Mouse (Mus musculus): ENCODE data around the gene Gpr180.
"Not testable (repeated sequence)": the region's sequence is repeated elsewhere in the genome, so short reads cannot be mapped to it uniquely, and the experiment has no call there.

Gene Gpr180

DNA sequence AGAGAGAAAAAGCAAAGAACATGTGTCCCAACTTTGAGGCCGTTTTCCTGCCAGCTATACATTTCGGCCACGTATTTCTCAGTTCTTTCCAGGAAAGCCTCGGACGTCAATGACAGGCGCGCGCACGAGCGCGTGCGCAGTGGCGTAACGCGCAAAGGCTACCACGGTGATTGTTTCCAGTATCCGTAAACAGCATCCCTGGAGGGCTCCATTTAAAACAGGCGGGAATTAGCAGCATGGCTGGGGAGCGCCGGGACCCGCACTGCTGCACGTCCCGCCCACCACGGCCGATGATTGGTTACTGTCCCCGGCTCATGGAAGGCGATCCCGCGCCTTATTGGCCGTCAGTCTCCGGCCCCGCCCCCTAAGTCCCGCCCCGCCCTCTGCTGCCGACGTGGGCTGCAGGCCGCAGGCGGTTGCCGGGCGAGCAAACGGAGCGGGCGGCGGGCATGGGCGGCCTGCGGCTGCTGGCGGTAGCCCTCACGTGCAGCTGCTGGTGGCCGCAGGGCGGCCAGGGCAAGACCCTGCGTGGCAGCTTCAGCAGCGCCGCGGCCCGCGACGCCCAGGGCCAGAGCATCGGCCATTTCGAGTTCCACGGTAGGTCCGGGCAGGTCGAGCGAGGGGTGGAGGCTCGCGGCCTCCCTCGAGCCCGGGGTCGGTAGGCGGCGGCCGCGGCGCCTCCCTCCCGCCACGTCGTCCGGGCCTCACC, at the start of gene Gpr180:
Gene Gpr180 (plus strand): TSS at position 415 of the 709 bp plus-strand sequence.
- in situ Hi-C loops (cut with MboI; ENCODE audit: unreplicated experiment in 2 of 2), result loop anchor here (5.0 to 25.0 kb wide), 6 partner anchors 50 to 875 kb away; partner anchors contain the start of genes Dnajc3 (in 2 of the 2) and Dzip1 (in 2 of the 2)

DNA sequence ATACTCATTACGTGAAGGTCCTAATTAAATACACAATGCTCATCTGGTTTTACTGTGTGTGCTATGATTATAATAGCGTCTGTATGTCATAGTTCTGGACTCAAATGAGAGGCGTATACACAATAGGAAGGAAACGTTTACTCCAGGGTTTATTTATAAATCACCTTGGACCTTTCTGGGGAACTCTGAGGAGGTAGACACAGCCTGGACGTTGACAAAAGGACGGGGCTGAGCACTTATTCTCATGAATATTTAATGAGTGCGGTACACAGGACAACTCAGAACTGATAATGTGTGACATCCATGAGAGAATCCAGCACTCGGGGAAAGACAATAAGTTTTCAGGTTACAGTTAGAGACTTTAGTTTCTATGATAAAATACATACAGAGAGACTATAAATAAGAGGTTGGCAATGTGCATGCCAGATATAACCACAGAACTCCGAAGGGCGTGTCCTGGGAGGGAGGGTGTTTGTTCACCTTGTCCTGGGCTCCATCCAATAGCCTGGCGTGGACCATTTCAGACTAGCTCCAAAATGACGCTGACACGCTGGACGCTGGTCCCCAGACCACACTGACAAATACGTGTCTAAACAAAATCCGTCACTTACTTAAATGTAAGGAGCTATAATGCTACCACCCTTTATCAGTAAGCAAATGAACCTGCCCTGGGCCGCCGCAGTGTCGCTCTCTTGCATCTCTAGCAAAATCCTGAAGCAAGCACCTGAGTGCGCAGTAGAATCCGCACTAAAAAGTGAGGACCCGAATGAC, 48.3 kb upstream of the Gpr180 start:
- in situ Hi-C loops (cut with MboI; ENCODE audit: unreplicated experiment in 2 of 2), result loop anchor here in 1 of 2 experiments (5.0 kb wide), 1 partner anchor 49 kb away; the partner anchor contains the start of gene Gpr180

DNA sequence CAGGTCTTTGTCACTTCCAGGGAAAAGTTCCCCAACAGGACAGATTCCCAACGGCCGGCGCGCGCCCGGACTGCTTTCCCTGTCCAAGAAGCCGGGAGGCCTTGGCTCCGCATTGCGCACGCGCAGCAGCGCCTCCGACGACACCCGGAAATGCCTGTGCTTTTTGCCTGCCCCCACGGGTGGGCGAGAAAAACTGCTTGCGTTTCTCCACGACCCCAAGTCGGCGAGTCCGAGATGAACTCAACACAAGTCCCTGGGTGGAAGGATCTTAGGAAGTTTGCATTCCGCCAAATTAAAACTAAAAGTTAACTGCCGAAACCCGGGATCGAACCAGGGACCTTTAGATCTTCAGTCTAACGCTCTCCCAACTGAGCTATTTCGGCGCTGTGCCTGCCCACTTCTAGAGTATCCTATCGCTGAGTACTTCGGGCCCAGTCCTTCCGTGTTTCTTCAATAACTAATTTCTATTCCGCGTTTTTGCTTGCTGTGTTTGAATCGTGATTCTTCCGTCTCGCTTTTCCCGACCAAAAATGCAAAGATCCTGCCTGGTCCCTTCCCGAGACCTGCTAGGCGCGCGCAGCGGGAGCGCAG, 47.6 kb upstream of the Gpr180 start:
- in situ Hi-C loops (cut with MboI; ENCODE audit: unreplicated experiment in 2 of 2), result loop anchor here in 1 of 2 experiments (5.0 kb wide), 1 partner anchor 48 kb away; the partner anchor contains the start of gene Gpr180

DNA sequence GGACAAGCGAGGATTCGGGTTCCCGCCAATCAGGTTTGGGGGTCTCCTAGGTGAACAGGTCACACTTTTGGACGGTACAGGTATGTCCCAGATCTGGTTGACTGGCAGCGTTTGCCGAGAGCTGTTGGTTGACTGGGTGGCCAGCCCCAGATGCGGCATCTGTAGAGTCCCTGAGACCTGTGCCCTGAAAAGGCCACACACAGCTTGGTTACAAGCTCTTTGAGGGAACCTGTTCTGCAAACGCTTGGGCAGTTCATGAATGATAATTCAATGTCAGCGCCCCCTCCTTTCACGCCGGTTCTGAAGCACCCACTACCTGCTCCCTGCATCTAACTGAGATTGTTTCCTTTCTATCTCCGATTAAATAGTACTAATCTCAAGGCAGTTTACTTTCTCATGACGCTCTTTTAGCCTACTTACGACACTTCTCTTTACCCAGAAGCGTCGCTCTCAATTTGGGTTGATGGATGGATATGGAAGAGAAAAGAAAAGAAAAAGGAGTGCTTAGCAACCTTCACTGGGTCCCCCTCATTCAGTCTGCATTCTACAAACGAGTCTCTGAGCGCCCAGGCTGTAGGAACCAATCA, 47.1 kb upstream of the Gpr180 start:
- in situ Hi-C loops (cut with MboI; ENCODE audit: unreplicated experiment in 2 of 2), result loop anchor here in 1 of 2 experiments (5.0 kb wide), 1 partner anchor 47 kb away; the partner anchor contains the start of gene Gpr180

DNA sequence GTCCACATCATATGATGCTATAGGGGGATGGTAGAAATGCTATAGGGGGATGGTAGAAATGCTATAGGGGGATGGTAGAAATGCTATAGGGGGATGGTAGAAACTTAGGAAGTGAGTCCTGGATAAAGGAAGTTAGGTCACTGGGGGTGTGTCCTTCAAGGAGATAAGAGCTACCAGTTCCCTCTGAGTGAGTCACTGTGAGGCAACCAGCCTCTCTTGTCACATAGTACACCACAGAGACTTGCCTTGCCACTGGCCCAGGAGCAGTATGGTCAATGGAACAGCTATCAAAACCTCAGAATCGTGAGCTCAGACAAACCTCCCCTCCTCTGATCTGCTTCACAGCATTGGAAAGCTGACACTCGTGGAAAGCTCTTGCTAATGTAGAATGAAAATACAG, 38.7 kb upstream of the Gpr180 start:
- in situ Hi-C loops (cut with MboI; ENCODE audit: unreplicated experiment in 2 of 2), result no loop called here

DNA sequence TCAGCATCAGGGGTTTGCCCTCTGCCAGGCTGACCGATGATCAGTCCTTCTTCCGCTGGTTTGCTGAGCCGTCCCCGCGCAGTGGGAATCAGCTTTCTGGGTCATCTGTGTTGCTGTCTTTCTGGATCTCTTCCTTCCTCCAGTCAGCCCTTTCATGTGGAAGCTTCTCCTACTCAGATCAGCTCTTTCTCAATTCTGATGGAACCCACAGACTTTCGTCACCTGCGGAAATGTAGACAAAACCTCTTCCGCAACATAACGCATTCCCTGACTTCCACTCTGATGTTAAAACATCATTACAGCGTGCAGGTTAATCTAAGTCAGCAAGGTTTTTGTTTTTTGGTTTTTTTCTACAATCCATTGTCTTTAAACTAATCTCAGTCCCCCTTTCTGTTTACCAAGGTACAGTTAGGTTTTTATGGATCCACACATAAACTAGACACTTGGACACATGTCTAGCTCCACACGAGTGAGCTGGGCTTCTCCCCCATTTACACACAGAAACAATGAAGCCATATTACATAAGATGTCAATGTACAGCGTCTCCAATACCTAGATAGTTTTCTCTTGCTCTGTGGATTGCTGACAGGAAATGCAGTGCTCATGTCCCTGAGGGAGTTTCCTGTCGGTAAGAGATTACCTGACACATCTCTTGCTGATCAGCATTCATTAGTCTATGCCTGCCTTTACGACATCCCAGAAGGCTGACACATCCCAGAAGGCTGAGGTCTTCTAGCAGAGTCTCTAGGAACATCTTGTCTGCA, 35.5 kb upstream of the Gpr180 start:
- in situ Hi-C loops (cut with MboI; ENCODE audit: unreplicated experiment in 2 of 2), result no loop called here

DNA sequence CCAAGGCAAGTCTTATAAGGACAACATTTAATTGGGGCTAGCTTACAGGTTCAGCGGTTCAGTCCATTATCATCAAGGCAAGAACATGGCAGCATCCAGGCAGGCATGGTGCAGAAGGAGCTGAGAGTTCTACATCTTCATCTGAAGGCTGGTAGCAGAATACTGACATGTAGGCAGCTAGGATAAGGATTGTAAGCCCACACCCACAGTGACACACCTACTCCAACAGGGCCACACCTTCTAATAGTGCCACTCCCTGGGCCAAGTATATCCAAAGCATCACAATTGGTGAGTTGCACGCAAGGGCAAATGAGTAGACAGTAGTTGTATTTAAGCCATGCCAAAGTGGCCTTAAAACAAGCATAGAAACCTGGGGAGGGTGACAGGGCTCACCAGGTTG, 29.5 kb upstream of the Gpr180 start:
- in situ Hi-C loops (cut with MboI; ENCODE audit: unreplicated experiment in 2 of 2), result not testable (repeated sequence)

DNA sequence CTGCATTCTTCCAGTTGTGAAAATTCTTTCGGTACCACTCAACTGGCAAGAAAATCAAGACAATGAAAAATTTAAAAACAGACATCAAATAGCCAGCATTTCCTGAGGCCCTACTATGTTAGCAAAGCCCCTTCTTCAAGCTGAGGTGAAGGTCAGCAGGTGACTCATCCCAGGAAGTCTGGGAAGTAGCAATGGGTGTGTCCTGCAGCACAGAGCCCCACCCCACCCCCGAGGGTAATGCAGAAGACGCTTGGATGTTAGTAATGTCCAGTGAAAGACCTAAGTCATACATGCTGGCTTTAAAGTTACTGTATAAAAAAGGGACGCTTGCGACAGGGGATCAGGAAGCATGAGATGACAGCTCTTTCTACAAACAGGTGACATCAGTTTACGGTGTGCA, 23.8 kb upstream of the Gpr180 start:
- in situ Hi-C loops (cut with MboI; ENCODE audit: unreplicated experiment in 2 of 2), result no loop called here

DNA sequence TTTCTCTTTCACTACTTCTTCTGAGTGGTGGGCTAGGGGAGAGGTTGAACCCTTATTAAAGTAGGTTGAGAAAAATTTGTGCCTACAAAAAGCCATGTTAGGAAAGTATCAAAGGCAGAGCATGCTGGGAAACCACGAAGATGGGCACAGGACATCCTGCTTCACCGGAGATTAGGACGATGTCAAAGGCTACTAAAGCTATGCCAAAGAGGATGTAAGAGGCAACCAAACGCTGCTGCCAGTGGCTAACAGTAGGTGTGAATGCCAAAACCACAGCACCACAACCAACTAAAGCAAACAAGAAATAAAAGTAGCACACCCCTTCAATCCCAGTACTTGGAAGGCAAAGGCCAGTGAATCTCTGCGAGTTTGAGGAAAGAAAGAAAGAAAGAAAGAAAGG, 12.8 kb upstream of the Gpr180 start:
- in situ Hi-C loops (cut with MboI; ENCODE audit: unreplicated experiment in 2 of 2), result no loop called here

DNA sequence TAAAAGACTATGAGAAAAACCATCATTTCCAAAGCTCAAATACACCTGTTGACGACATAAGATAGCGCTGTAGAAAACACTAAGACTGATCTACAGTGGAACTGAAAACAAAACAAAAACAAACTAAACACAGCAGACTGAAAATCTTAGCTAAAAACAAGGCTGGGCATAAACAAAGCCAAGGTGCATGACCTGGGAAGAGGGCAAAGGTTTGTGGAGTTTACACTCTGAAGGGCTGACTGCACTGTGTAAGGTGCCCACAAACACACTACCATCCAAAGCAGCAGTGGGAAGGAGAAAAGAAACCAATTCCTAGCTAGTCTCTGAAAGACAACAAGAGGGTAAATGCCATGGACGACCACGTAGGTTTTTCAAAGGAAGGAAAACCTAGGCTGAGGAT, 12.2 kb upstream of the Gpr180 start:
- in situ Hi-C loops (cut with MboI; ENCODE audit: unreplicated experiment in 2 of 2), result loop anchor here (25.0 kb wide), 3 partner anchors 487 to 888 kb away; partner anchors contain the start of genes Dnajc3 (in 2 of the 2) and Dzip1 (in 2 of the 2)

DNA sequence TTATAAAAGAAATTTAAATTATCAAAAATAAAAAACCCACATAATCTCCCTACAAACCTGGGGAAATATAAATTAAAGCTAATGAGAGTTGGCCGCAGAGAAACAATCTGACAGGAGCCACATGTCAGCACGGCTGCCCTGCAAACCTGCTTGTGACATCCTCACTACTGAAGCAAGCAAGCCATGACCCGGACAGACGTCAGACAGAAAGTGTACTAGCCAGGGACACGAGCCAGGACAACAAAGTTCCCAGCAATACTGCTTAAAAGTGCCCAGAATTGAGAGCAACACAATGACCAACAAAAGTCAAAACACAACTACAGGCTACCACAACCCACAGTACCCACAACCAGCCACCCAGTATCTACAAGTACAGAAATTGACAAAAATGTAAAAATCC, 10.7 kb upstream of the Gpr180 start:
- in situ Hi-C loops (cut with MboI; ENCODE audit: unreplicated experiment in 2 of 2), result loop anchor here (25.0 kb wide), 3 partner anchors 489 to 886 kb away; partner anchors contain the start of genes Dnajc3 (in 2 of the 2) and Dzip1 (in 2 of the 2)

DNA sequence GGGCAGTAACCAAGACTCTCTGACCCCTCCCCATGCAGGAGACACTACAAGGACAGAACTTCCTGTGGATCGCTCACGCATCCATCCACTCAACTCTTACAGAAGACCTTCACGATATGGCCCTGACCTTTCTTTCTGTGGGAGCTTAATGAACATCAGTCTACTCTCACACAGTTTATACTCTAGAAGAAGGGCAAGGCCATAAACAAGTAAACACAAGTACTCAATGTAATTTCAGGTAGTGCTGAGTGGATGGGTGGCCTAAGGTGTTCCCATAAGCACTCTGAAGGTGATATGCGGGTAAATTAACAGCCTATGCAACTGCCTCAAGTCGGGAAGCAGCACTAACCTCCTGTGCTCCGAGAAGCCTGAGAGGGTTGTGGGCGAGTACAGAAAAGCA, 5.5 kb upstream of the Gpr180 start:
- in situ Hi-C loops (cut with MboI; ENCODE audit: unreplicated experiment in 2 of 2), result loop anchor here (10.0 to 25.0 kb wide), 5 partner anchors 494 to 881 kb away; partner anchors contain the start of genes Dnajc3 (in 2 of the 2) and Dzip1 (in 2 of the 2)

DNA sequence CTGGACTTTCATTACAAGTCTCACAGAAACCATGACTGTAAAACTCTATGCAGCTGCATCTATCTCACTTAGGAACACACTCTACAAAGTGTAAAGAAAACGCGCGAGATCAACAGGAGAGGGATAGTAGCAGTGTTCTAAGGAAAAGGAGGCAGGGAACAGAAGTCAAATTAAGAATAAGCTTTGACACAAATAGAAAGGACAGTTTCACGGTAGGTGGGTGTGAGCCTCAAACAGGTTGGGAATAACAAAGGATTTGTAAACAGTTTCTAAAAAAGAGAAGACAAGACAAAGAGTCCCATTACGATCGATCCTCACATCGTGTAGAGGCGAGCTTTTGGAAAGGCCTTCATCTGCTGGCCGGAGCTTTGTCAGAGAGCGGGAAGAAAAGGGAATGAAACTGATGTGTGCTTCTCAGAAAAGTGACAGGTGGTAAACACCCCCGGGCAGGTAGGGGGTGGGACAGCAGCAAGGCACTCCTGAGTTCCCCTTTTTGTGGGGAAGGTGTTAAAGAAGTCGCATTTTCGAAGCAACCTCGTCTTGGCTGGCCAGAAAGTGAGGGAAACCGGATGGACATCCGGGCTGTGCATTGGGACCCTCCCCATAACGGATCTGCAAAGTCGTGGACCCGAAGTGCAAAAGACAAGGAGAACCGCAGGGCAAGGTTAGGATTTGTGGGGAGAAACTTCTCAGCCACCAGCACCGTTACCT, 4.9 kb upstream of the Gpr180 start:
- in situ Hi-C loops (cut with MboI; ENCODE audit: unreplicated experiment in 2 of 2), result loop anchor here (10.0 to 25.0 kb wide), 5 partner anchors 495 to 880 kb away; partner anchors contain the start of genes Dnajc3 (in 2 of the 2) and Dzip1 (in 2 of the 2)

DNA sequence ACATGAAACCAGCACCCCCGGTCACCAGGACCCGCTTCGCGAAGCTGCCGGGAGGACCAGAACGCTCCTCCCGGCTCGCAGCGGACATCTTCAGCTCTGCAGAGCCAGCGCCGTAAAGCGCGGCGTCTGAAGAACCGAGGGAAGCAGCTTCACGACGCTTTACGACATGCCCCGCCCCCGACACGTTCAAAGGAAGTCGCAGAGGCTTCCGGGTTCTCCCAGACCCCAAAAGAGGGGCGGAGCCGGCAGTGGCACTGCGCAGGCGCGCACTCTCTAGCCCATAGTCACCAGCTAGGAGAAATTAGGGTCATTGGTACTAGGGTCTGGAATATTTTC, 4.3 kb upstream of the Gpr180 start, which contains the start of gene Tgds:
Gene Tgds (minus strand): TSS at position 114 of the 336 bp plus-strand sequence.
- in situ Hi-C loops (cut with MboI; ENCODE audit: unreplicated experiment in 2 of 2), result loop anchor here (10.0 to 25.0 kb wide), 5 partner anchors 495 to 880 kb away; partner anchors contain the start of genes Dnajc3 (in 2 of the 2) and Dzip1 (in 2 of the 2)

DNA sequence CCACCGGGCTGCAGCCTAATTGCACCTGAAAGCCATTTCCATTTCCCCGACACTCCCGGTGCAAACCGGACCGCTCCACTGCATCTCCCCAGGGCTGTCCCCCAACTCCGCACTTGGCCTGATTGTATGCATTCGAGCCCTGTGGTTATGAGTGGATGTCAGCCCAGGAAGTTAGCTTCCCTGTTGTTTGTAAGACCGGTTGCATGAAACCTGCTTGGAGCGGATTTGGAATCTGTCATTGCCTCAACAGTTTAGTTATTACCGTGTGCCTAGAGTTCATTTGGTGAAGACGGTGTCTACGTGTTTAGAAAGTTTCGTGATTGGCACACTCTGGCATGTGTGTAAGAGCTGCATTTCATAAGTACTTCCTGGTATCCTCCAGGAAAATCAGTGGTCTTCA, 529 bp downstream of the Gpr180 start:
- in situ Hi-C loops (cut with MboI; ENCODE audit: unreplicated experiment in 2 of 2), result loop anchor here (5.0 to 25.0 kb wide), 6 partner anchors 50 to 875 kb away; partner anchors contain the start of genes Dnajc3 (in 2 of the 2) and Dzip1 (in 2 of the 2)

DNA sequence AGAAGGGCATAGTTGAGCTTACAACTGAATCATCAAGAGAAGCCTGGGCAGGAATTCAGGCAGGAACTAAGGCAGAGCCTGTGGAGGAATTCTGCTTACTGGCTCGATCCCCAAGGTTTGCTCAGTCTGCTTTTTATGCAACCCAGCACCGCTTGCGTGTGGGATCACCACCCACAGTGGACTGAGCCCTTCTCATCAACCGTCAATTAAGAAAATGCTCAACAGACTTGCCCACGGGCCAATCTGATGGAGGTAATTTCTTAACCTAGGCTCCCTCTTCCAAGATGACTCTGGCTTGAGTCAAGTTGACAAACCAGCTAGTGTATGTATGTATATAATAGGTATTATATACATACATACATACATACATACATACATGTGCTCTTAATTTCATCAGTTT, 5.3 kb downstream of the Gpr180 start:
- in situ Hi-C loops (cut with MboI; ENCODE audit: unreplicated experiment in 2 of 2), result loop anchor here (10.0 to 25.0 kb wide), 4 partner anchors 293 to 870 kb away; partner anchors contain the start of genes Dnajc3 (in 2 of the 2) and Dzip1 (in 2 of the 2)

DNA sequence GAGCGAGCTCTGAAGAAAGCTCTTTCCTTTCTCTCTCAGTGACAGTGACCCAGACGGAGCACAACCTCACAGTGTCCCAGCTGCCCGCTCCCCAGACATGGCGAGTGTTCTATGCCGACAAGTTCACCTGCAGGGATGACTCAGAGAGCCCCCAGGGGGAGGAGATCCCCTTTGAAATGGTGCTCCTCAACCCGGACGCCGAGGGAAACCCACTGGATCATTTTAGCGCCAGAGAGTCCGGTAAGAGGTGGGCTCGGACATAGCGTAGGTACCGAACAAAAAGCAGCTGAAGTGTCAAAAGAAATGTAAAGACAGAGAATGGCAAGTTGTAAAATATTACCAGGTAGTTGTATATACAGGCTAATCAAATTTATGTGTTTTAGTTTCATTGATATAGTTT, 11.1 kb downstream of the Gpr180 start:
- in situ Hi-C loops (cut with MboI; ENCODE audit: unreplicated experiment in 2 of 2), result loop anchor here (10.0 to 25.0 kb wide), 4 partner anchors 287 to 864 kb away; partner anchors contain the start of genes Dnajc3 (in 2 of the 2) and Dzip1 (in 2 of the 2)

DNA sequence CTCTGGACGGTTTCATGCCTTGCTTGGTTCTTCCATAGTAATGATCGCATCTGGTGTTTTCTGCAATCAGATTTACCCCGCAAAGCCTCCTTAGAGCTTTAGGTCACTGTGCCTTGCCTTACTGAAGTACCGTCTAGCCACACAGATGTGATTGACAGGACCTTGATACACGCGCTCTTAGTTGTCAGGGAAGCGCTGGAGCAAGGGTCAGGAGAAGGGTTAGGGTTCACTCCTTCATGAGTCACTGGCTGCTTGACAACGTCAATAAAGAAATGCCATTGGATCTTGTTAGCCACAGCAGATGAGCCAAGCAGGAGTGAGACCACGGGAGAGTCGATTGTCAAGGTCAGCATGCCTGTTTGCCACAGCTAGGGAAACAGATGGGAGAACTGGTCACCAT, 11.6 kb downstream of the Gpr180 start:
- in situ Hi-C loops (cut with MboI; ENCODE audit: unreplicated experiment in 2 of 2), result loop anchor here (10.0 to 25.0 kb wide), 4 partner anchors 286 to 864 kb away; partner anchors contain the start of genes Dnajc3 (in 2 of the 2) and Dzip1 (in 2 of the 2)
